Mouse (Mus musculus): Measurements from ENCODE around the gene Mars. TPM values are rescaled to one million over a fixed set of nuclear protein-coding genes. Genes with fewer than 3 reads are reported as not detected.
A peak's percentile ranks its signal among the peaks of the same experiment; 100 is the strongest.

Mars gene
- polyA plus RNA-seq, 1 experiment from 2014 or later: 124 TPM

DNA sequence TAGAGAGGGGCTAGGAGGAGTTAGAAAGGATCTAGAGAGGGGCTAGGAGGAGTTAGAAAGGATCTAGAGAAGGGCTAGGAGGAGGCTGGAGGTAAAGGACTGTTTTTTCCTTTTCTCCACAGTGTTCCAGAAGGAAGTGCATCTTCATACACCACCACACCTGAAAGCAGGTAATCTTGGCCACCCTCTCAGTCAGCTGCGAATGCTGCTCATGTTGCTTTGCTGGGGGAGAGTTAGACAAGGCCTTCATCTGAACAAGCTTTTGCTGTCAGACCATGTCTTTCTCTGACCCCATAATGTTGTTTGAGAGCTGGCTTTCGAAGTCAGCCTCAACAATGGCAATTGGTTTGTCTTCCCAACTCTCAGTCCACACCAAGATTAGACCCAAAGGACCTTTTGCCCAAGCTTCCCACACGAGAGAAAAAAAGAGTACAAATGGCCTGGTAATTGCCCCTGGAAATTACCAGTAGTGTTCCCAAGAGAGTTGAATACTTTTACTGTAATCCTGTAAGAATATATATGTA lies 17.9 kb downstream of the Mars start:
- no peak overlapping the region for H3K27ac ChIP-seq (ENCODE audit: low read depth)
- H3K36me3 ChIP-seq (ENCODE audit: control insufficient read depth, insufficient read depth, low read length): peaks cover 53% of the 10 kb centered on the region
- H3K4me2 ChIP-seq (ENCODE audit: low read length): no peak overlapping the region
- H3K27me3 ChIP-seq (replicated peaks; ENCODE audit: control insufficient read depth, insufficient read depth, low read length): no peaks in the 10 kb centered on the region
- ATAC-seq (replicated peaks; ENCODE audit: low FRiP score, low TSS enrichment, low read depth): no peak
- no peak overlapping the region for H3K4me3 ChIP-seq (ENCODE audit: low read depth, low read length)
- no peak for DNase-seq (ENCODE audit: low spot score)
- peaks cover 21% of the 10 kb centered on the region for H3K4me1 ChIP-seq (replicated peaks; ENCODE audit: control insufficient read depth, insufficient read depth, low read length)
- no peak overlapping the region for H3K9ac ChIP-seq (ENCODE audit: low read length)
- no peaks in the 10 kb centered on the region for H3K9me3 ChIP-seq (ENCODE audit: control insufficient read depth, low read length)
- WGBS: 83% methylated on average over 3 of the region's 3 CpGs

DNA sequence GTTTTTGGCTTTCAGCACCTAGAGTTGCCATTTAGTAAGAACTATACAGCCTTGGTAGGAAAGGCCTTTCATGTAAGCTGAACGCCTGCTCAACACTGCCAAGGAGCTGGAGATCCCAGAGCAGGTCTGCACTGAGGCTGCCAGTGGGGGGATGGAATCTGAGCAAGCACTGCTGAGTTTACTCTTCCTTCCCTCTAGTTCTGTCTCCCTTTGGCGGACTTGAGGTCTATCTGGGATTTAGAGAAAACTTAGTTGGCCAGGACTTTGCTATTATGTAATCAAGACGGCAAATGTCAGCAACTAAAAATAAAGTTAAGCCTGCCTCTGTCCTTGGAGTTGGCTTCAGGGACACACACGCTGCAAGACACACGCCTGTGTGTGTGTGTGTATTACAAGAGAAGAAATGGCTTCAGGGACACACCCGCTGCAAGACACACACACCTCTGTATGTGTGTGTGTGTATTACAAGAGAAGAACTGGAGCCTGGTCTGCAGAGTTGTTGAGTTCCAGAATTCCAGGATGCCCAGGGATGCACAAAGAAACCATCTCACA lies 18.5 kb downstream of the Mars start:
- Histone ChIP-seq H3K27me3 (replicated peaks; ENCODE audit: control insufficient read depth, insufficient read depth, low read length) (no peaks in the 10 kb centered on the region), H3K4me2 (ENCODE audit: low read length) (no peak overlapping the region), H3K4me1 (replicated peaks; ENCODE audit: control insufficient read depth, insufficient read depth, low read length) (peaks cover 21% of the 10 kb centered on the region), H3K4me3 (ENCODE audit: low read depth, low read length) (no peak overlapping the region), H3K9me3 (ENCODE audit: control insufficient read depth, low read length) (no peaks in the 10 kb centered on the region), H3K9ac (ENCODE audit: low read length) (no peak overlapping the region), H3K36me3 (ENCODE audit: control insufficient read depth, insufficient read depth, low read length) (peaks cover 47% of the 10 kb centered on the region), H3K27ac (ENCODE audit: low read depth) (no peak overlapping the region)
- ATAC-seq (replicated peaks; ENCODE audit: low FRiP score, low TSS enrichment, low read depth) (no peak), DNase-seq (ENCODE audit: low spot score) (no peak)
- WGBS: 82% methylated on average over 6 of the region's 6 CpGs

DNA sequence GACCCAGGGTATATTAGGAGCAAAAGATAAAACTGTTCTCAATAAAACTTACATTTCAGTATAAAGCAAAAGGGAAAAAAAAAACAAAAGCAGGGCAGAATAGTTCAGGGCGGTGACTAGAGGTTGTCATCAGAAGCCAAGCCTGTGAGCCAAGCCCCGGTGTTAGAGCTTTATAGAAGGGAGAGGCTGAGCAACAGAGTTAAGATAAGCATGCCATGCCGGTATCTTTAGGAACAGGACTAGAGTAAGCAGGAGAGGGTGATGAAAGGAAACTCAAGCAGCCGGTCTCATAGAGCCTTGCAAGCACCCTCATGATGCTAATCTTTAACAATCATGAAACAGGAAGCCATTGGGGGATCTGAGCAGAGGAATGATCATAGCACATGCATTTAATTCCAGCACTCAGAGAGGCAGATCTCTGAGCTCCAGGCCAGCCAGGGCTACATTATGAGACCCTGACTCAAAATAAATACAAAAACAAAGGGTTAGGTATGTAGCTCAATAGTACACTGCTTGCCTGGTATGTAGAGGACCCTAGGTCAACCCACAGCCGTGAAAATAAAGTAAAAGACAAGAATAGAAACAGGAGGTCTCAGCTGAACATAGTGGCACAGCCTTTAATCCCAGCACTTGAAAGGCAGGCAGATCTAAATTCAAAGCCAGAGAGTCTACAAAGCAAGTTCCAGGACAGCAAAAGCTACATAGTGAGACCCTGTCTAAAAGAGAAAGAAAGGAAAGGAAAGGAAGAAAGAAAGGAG lies 19.5 kb downstream of the Mars start:
- 38% methylated on average over 5 of the region's 5 CpGs for WGBS
- Histone ChIP-seq H3K9me3 (ENCODE audit: control insufficient read depth, low read length) (no peaks in the 10 kb centered on the region), H3K9ac (ENCODE audit: low read length) (peak overlapping the region; percentile 79), H3K27me3 (replicated peaks; ENCODE audit: control insufficient read depth, insufficient read depth, low read length) (no peaks in the 10 kb centered on the region), H3K27ac (ENCODE audit: low read depth) (peak overlapping the region; percentile 97), H3K36me3 (ENCODE audit: control insufficient read depth, insufficient read depth, low read length) (peaks cover 38% of the 10 kb centered on the region), H3K4me2 (ENCODE audit: low read length) (peak overlapping the region; percentile 91), H3K4me3 (ENCODE audit: low read depth, low read length) (peak overlapping the region; percentile 78), H3K4me1 (replicated peaks; ENCODE audit: control insufficient read depth, insufficient read depth, low read length) (peaks cover 29% of the 10 kb centered on the region)
- ATAC-seq (replicated peaks; ENCODE audit: low FRiP score, low TSS enrichment, low read depth) (no peak), DNase-seq (ENCODE audit: low spot score) (no peak)

DNA sequence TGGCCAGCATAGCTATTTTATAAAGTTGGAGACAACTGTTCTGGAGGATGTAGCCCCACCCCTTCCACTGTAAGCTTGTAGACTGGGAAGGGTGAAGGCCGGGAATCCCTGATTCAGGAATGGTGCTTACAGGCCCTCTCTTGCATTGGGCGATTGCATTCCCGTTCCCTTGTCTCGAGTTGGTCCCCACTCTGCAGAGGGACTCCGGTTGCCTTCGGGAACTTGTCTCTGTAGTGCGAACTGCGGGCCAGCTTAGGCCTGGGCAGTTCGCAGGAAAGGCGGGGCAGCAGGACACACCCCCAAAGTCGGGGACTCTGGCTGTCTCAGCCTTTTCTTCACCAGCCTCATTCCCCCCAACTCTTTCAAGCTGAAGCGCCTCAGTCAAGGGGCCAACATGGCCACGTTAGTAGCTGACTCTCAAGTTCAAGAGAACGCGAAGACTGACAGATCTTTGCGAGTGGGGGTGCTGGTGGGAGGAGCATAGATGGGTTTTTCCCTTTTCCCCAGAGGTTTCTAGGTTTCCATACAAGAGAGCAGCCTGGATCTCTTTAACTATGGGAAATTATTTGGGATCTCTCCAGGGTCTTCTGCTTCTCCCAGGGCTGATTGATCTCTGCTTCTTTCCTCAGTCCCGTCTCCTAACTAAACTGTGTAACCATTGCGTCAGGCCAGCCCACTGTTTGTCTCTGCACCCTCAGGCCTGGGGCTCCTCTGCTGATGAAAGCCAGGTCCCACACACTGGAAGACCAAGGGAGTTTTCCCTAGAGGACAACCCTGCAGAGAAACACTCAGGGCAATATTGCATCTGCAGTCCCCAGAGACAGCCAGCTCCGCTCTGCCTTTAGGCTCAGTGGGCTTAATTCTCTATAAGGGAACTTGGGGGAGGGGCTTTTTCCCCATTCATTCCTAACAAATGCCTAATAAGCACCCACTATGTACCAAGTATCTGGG lies 20.4 kb downstream of the Mars start:
- H3K4me3 ChIP-seq (ENCODE audit: low read depth, low read length): peak overlapping the region; percentile 78
- H3K4me1 ChIP-seq (replicated peaks; ENCODE audit: control insufficient read depth, insufficient read depth, low read length): peaks cover 38% of the 10 kb centered on the region
- peak; percentile 89 for DNase-seq (ENCODE audit: low spot score)
- no peaks in the 10 kb centered on the region for H3K9me3 ChIP-seq (ENCODE audit: control insufficient read depth, low read length)
- H3K9ac ChIP-seq (ENCODE audit: low read length): peak overlapping the region; percentile 79
- H3K4me2 ChIP-seq (ENCODE audit: low read length): peak overlapping the region; percentile 91
- peak overlapping the region; percentile 97 for H3K27ac ChIP-seq (ENCODE audit: low read depth)
- peaks cover 41% of the 10 kb centered on the region for H3K36me3 ChIP-seq (ENCODE audit: control insufficient read depth, insufficient read depth, low read length)
- H3K27me3 ChIP-seq (replicated peaks; ENCODE audit: control insufficient read depth, insufficient read depth, low read length): no peaks in the 10 kb centered on the region
- ATAC-seq (replicated peaks; ENCODE audit: low FRiP score, low TSS enrichment, low read depth): peak; percentile 50
- WGBS: 2% methylated on average over 19 of the region's 19 CpGs

DNA sequence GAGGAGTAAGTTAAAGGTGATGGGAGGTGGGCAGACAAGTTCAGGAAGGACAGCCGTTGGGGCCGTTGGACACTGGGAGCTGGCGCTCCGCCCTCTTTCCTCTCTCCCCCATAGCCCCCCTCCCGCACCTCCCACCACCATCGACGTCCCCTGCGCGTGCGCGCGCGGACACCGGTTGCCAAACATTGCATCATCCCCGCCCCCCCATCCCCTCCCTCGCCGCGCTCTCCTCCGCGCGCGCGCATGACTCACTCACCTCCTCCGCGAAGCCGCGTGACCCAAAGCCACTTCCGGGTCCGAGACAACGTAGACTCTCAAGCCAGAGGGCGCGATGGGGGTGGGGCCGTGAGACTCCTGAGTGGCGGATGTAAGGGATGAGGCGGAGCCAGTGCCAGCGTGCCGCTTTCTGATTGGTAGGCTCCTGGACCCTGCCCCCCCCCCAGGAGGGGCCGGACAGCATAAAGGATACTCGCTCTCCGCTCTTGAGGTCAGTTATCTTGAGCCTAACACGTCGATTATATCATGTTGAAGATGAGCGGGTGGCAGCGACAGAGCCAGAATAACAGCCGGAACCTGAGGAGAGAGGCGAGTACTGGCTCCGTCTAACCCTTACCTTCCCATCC lies 21.2 kb downstream of the Mars start:
- Histone ChIP-seq H3K9me3 (ENCODE audit: control insufficient read depth, low read length) (no peaks in the 10 kb centered on the region), H3K27me3 (replicated peaks; ENCODE audit: control insufficient read depth, insufficient read depth, low read length) (no peaks in the 10 kb centered on the region), H3K4me3 (ENCODE audit: low read depth, low read length) (peak overlapping the region; percentile 78), H3K9ac (ENCODE audit: low read length) (peak overlapping the region; percentile 79), H3K4me2 (ENCODE audit: low read length) (peak overlapping the region; percentile 91), H3K4me1 (replicated peaks; ENCODE audit: control insufficient read depth, insufficient read depth, low read length) (peaks cover 41% of the 10 kb centered on the region), H3K27ac (ENCODE audit: low read depth) (peak overlapping the region; percentile 97), H3K36me3 (ENCODE audit: control insufficient read depth, insufficient read depth, low read length) (peaks cover 41% of the 10 kb centered on the region)
- under 1% methylated on average over 46 of the region's 47 CpGs for WGBS
- DNase-seq (ENCODE audit: low spot score) (peak; percentile 99), ATAC-seq (replicated peaks; ENCODE audit: low FRiP score, low TSS enrichment, low read depth) (peak; percentile 89)

DNA sequence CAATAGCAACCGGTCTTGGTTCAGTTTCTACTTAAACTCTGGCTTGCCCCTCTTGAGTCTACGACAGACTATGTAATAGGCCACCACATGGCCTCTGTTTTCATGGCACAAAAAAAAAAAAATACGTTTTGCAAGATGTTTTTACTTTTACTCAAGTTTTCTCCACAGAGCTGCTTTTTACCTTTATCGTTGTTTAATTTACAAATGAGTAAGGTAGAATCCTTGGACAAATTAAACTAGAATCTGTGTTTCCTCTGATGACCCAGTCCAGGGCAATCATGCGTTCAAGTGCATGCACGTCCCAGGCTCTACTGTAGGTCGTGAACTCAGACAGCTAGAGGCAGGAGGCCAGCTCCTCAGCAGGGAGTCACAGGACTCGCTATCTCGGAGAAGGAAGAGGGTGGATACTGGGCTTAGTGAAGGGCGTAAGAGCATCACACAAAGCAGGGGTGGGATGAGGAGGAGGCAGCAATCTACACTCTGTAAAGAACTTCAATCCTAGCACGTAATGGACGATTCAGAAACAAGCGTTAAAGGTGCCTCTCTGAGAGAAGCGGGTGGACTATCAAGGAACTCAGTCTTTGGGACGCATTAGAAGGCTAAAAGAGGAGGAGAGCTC lies 21.9 kb downstream of the Mars start:
- peaks cover 41% of the 10 kb centered on the region for H3K4me1 ChIP-seq (replicated peaks; ENCODE audit: control insufficient read depth, insufficient read depth, low read length)
- H3K9me3 ChIP-seq (ENCODE audit: control insufficient read depth, low read length): no peaks in the 10 kb centered on the region
- ATAC-seq (replicated peaks; ENCODE audit: low FRiP score, low TSS enrichment, low read depth) (no peak), DNase-seq (ENCODE audit: low spot score) (peak; percentile 75)
- no peaks in the 10 kb centered on the region for H3K27me3 ChIP-seq (replicated peaks; ENCODE audit: control insufficient read depth, insufficient read depth, low read length)
- peak overlapping the region; percentile 77 for H3K9ac ChIP-seq (ENCODE audit: low read length)
- peak overlapping the region; percentile 78 for H3K4me3 ChIP-seq (ENCODE audit: low read depth, low read length)
- H3K36me3 ChIP-seq (ENCODE audit: control insufficient read depth, insufficient read depth, low read length): peaks cover 41% of the 10 kb centered on the region
- H3K4me2 ChIP-seq (ENCODE audit: low read length): peak overlapping the region; percentile 91
- peak overlapping the region; percentile 97 for H3K27ac ChIP-seq (ENCODE audit: low read depth)
- under 1% methylated on average over 15 of the region's 15 CpGs for WGBS

DNA sequence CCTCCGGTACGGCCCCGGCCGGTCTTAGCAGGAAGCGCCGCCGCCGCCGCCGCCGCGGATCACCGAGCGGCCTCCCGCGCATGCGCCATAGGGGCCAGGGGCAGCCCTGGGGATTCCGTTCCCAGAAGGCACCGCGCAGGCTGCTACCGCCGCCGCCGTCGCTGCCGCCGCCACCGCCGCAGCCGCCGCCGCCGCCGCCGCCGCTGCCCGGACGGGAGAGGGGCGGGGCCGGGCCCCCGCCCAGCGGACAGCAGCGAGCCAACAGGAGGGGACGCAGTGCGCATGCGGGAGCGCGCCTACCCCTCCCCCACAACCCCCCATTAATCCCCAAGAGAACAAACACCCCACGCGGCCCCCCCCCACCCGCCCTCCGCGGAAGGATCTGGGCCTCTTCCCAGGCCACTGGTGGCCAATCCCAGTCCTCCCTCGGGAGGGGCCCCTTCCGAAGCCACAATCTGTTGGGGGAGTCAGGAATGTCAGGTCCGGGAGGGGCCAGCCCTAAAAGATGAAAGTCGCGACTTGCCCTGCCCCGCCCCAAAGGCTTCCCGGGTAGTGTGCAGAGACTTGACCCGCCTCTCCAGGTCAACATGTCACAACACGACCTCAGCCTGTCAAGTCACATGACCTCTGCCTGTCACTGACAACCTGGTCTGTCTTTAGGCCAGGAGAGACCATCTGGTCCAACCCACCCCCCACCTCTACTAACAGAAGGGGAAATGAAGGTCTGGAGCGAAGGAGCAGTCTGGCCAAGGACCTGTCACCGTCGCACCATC lies 22.6 kb downstream of the Mars start, which contains the start of gene Mbd6:
TSS of gene Mbd6 (minus strand) at position 219 of the 773 bp plus-strand sequence.
- Histone ChIP-seq H3K4me2 (ENCODE audit: low read length) (peak within 1 kb of the TSS; percentile 91), H3K27ac (ENCODE audit: low read depth) (peak within 1 kb of the TSS; percentile 97), H3K9me3 (ENCODE audit: control insufficient read depth, low read length) (no peaks in the 10 kb centered on the region), H3K9ac (ENCODE audit: low read length) (peak within 1 kb of the TSS; percentile 77), H3K4me1 (replicated peaks; ENCODE audit: control insufficient read depth, insufficient read depth, low read length) (peaks cover 41% of the 10 kb centered on the region), H3K36me3 (ENCODE audit: control insufficient read depth, insufficient read depth, low read length) (peaks cover 41% of the 10 kb centered on the region), H3K27me3 (replicated peaks; ENCODE audit: control insufficient read depth, insufficient read depth, low read length) (no peaks in the 10 kb centered on the region), H3K4me3 (ENCODE audit: low read depth, low read length) (peak within 1 kb of the TSS; percentile 78)
- under 1% methylated on average over 42 of the region's 65 CpGs for WGBS
- peak; percentile 22 for ATAC-seq (replicated peaks; ENCODE audit: low FRiP score, low TSS enrichment, low read depth)
- peak; percentile 93 for DNase-seq (ENCODE audit: low spot score)
